Mouse (Mus musculus) forebrain, embryonic 14.5 days (tissue): ENCODE measurements around the gene Pxk. TPM values are rescaled to one million over a fixed set of nuclear protein-coding genes. Genes with fewer than 3 reads are reported as not detected.

Experiments used
- ATAC-seq: fragments of 200-750 bp; cut with Nextera tagmentation; 2 replicates; pipeline ENCODE4 v1.8.0; 2017; ENCODE audit warnings: mild to moderate bottlenecking, moderate library complexity
- DNase-seq: peaks from one replicate; pipeline ENCODE4 v3.0.0-alpha.2; 2015; ENCODE audit warnings: low spot score
- H3K27ac ChIP-seq: fragments of 300-500 bp; sonication (generic); 2 replicates; pipeline ENCODE4 v1.5.1; 2014; ENCODE audit warnings: low read depth, mild to moderate bottlenecking, control low read depth, low read length, moderate library complexity
- H3K27me3 ChIP-seq: fragments of 300-500 bp; sonication (generic); replicated peaks from 2 replicates; pipeline ENCODE4 v1.6.1; 2014; ENCODE audit warnings: low read length, control low read depth, mixed read lengths; ENCODE audit not compliant: control insufficient read depth, insufficient read depth
- H3K36me3 ChIP-seq: fragments of 300-500 bp; sonication (generic); 2 replicates; pipeline ENCODE4 v1.6.1; 2014; ENCODE audit warnings: low read length, control low read depth; ENCODE audit not compliant: control insufficient read depth, insufficient read depth
- H3K4me1 ChIP-seq: fragments of 300-500 bp; sonication (generic); 2 replicates; pipeline ENCODE4 v1.6.1; 2014; ENCODE audit warnings: antibody characterized with exemption, low read length, control low read depth; ENCODE audit not compliant: control insufficient read depth, insufficient read depth
- H3K4me2 ChIP-seq: fragments of 300-500 bp; sonication (generic); 2 replicates; pipeline ENCODE4 v1.6.1; 2014; ENCODE audit warnings: mild to moderate bottlenecking, control low read depth, low read length
- H3K4me3 ChIP-seq: fragments of 300-500 bp; sonication (generic); 2 replicates; pipeline ENCODE4 v1.5.1; 2014; ENCODE audit warnings: low read depth, low read length, control low read depth
- H3K9ac ChIP-seq: fragments of 300-500 bp; sonication (generic); 2 replicates; pipeline ENCODE4 v1.6.1; 2014; ENCODE audit warnings: mild to moderate bottlenecking, low read length, control low read depth, moderate library complexity
- H3K9me3 ChIP-seq: fragments of 300-500 bp; sonication (generic); replicated peaks from 2 replicates; pipeline ENCODE4 v1.6.1; 2016; ENCODE audit warnings: low read length, control low read depth, mixed read lengths; ENCODE audit not compliant: control insufficient read depth
- WGBS: fragments of 180-500 bp; shearing (Covaris S2); extraction: QIAGEN DNeasy Blood & Tissue Kit; methylation state at CpG from one replicate; pipeline ENCODE4 v1.1.7; 2014; 5-methylcytosine and 5-hydroxymethylcytosine counted together
- polyA plus RNA-seq: library from polyadenylated mRNA; unstranded; fragments of >200 nt; fragmentation: Nextera tagmentation; extraction: Ambion mirVana; gene quantifications from 2 replicates; pipeline ENCODE4 v1.2.1, GENCODE M21; 2014

Pxk gene
- polyA plus RNA-seq, 1 experiment from 2014 or later: 42.8 TPM

DNA sequence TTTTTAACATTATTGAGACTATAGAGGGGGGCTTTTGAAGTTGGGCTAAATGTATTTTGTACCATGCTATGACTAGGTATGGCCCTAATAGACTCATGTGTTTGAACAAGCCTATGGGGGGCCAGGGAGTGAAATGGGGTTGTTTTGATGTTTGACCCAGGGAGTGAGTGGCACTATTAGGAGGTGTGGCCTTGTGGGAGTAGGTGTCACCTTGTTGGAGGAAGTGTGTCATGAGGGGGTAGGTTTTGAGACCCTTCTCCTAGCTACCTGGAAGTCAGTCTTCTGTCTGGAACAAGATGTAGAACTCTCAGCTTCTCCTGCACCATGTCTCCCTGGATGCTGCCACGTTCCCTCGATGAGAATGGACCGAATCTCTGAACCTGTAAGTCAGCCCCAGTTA is 92.5 kb downstream of the Pxk start:
- Histone ChIP-seq H3K4me1 (0 out of 2 replicates have a peak, but pooled peaks cover 3% of the 10 kb centered on the region), H3K9me3 (no peaks in the 10 kb centered on the region), H3K4me3 (no peak overlapping the region), H3K36me3 (no peaks in the 10 kb centered on the region), H3K9ac (no peak overlapping the region), H3K4me2 (no peak overlapping the region), H3K27me3 (no peaks in the 10 kb centered on the region), H3K27ac (no peak overlapping the region)
- WGBS: 95% methylated on average over 3 of the region's 3 CpGs
- no peak for ATAC-seq
- DNase-seq: no peak

DNA sequence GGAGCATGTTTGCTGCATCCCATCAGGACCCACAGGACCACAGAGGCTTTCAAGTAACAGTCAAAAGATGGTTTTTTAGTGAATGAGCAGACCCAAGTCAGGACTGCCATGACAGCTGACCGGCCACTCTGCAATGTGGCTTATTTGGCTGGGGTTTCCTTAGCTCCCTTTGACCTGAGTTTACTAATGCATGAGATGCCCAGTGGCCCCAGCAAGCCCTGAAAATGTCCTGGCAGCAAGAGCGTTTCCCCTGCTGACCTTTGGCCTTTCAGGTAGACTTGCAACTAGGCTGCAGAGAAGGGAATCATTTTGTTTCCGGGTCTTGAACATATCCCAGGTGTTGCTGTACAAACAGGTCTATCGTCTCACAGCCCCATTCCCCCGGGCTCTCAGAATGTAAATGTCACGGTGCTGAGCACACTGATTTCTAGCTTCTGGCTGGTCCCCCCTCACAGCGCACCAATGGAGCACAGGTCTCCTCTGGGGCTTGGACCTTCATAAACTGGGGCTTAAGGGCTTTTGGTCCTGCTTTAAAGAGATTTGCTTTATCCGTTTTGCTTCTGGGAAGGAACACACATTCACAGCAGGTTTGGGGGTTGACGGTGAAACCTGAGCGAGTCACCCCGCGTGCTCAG is 93.4 kb downstream of the Pxk start:
- Histone ChIP-seq H3K27me3 (no peaks in the 10 kb centered on the region), H3K4me3 (no peak overlapping the region), H3K4me2 (no peak overlapping the region), H3K27ac (no peak overlapping the region), H3K4me1 (0 out of 2 replicates have a peak, but pooled peaks cover 3% of the 10 kb centered on the region), H3K9me3 (no peaks in the 10 kb centered on the region), H3K36me3 (no peaks in the 10 kb centered on the region), H3K9ac (no peak overlapping the region)
- DNase-seq (no peak), ATAC-seq (no peak)
- WGBS: 85% methylated on average over 12 of the region's 12 CpGs

DNA sequence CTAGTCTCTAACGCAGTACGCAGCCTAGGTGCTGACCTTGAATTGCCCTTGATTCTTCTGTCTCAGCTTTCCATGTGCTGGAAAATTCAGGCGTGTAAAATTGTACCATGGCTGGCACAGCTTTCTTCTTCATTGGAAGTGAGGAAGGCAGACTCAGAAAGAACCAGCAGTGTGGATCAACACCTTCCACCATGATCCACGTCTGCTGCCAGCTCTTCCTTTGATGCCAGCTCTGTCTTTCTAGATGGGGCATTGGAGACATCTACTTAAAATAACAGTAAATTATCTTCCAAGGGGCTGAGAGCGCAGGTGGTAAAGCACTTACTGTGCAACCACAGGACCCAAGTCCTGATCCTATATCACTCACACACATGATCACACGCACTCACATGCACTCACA is 94.7 kb downstream of the Pxk start:
- Histone ChIP-seq H3K36me3 (no peaks in the 10 kb centered on the region), H3K27ac (no peak overlapping the region), H3K27me3 (no peaks in the 10 kb centered on the region), H3K9me3 (no peaks in the 10 kb centered on the region), H3K4me2 (no peak overlapping the region), H3K4me3 (no peak overlapping the region), H3K9ac (no peak overlapping the region), H3K4me1 (no peaks in the 10 kb centered on the region)
- no peak for DNase-seq
- 82% methylated on average over 6 of the region's 6 CpGs for WGBS
- no peak for ATAC-seq

DNA sequence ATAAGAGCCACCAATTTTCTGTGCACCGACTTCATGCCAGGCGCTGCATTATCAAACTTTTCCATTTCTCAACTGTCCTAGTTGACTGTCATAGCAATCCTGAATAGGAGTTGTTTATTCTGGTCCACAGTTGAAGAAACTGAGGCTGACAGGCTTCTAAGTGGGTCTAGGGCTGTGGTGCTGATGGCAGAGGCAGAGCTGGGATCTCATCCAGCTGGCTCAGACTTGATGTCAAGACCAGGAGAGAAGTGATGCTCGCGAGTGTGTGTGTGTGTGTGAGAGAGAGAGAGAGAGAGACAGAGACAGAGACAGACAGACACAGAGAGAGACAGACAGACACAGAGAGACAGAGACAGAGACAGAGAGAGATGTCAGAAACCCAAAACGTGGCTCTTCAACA is 102.8 kb downstream of the Pxk start:
- H3K9ac ChIP-seq: no peak overlapping the region
- H3K27ac ChIP-seq: no peak overlapping the region
- ATAC-seq (no peak), DNase-seq (peak; percentile 44)
- H3K36me3 ChIP-seq: no peaks in the 10 kb centered on the region
- 0 out of 2 replicates have a peak, but pooled peaks cover 3% of the 10 kb centered on the region for H3K4me1 ChIP-seq
- no peak overlapping the region for H3K4me2 ChIP-seq
- no peaks in the 10 kb centered on the region for H3K9me3 ChIP-seq
- H3K27me3 ChIP-seq: no peaks in the 10 kb centered on the region
- WGBS: 60% methylated on average over 5 of the region's 5 CpGs
- H3K4me3 ChIP-seq: no peak overlapping the region

DNA sequence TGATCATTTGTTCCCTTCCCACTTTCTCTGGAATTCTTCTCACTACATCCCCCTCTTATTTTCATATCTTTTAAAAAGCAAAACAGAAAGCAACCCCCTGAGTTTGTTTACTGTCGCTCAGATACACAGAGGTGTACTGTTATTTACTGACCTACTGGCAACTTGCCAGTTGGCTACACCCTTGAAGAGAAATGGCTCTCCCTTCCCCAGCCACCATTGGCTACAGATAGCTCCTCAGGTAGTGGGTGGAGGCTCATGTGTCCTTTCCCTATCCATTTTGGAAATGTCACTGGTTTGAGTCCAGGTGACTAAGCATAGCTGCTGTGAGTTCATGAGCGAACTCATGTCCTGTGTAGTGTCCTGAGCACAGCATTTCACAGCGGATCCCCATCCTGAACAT is 103.7 kb downstream of the Pxk start:
- Histone ChIP-seq H3K4me3 (no peak overlapping the region), H3K36me3 (no peaks in the 10 kb centered on the region), H3K27ac (no peak overlapping the region), H3K9ac (no peak overlapping the region), H3K4me1 (0 out of 2 replicates have a peak, but pooled peaks cover 3% of the 10 kb centered on the region), H3K27me3 (no peaks in the 10 kb centered on the region), H3K4me2 (no peak overlapping the region), H3K9me3 (no peaks in the 10 kb centered on the region)
- 84% methylated on average over 3 of the region's 3 CpGs for WGBS
- no peak for DNase-seq
- no peak for ATAC-seq

DNA sequence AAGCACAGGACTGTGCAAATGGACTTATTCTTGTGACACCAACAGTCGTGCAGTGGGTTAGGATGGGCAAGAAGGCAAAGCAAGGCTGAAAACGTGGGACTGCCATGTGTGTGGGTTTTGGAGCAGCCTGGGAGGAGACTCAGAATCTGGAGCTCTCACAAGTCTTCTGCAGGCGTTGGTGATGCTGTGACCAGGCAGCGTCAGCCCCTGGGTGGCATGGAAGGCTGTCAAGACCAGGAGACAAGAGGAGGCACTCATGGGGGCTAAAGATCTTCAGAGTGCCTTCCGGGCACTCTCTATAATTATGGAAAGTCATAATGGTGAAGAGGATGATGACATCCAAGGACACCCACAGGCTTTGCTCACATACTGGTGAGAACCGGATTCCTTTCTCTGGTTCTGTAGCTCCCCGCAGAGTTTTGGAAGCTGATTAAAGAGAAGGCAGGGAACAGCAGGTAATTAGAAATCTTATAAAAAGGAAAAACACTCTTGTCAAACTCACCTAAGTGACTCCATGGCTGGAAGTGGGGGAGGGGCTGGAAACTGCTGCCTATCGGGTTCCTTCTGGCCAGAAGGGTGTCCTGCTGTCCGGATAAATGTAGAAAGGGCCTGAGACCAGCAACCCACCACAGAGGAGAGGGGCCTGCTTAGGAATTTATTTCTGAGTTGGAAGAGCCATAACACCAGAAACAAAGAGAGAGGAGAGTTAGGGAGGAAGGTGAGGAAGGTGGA is 108.3 kb downstream of the Pxk start:
- DNase-seq: no peak
- H3K27me3 ChIP-seq: no peaks in the 10 kb centered on the region
- WGBS: 45% methylated on average over 9 of the region's 9 CpGs
- no peak overlapping the region for H3K4me2 ChIP-seq
- no peaks in the 10 kb centered on the region for H3K36me3 ChIP-seq
- no peak for ATAC-seq
- H3K9me3 ChIP-seq: no peaks in the 10 kb centered on the region
- no peak overlapping the region for H3K27ac ChIP-seq
- no peak overlapping the region for H3K4me3 ChIP-seq
- H3K4me1 ChIP-seq: peaks cover 7% of the 10 kb centered on the region; the same call in 1 of the 2 replicates
- no peak overlapping the region for H3K9ac ChIP-seq

DNA sequence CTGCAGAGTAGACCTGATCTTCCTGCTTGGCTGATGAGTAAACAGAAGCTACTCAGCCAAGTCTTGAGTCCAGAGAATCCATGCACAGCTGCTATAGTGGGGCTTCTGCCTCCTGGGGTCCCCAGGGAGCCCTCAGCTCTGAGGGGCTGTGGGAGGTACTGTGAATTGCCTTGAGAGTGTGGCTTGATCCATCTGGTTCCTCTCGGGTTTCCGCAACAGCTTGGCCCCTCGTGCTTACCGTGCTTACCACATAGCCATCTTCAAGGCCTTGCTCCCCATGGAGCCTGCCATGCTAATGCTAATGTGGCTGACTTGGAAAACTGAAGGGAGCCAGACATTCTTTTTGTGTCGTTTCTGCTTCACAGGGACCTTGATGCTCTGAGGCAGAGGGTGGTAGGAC is 109.1 kb downstream of the Pxk start:
- DNase-seq: peak; percentile 57
- 11% methylated on average over 5 of the region's 5 CpGs for WGBS
- Histone ChIP-seq H3K36me3 (no peaks in the 10 kb centered on the region), H3K4me1 (peaks cover 7% of the 10 kb centered on the region; the same call in 1 of the 2 replicates), H3K4me2 (no peak overlapping the region), H3K27me3 (no peaks in the 10 kb centered on the region), H3K9me3 (no peaks in the 10 kb centered on the region), H3K27ac (peak overlapping the region; percentile 60; the same call in 1 of the 2 replicates), H3K4me3 (no peak overlapping the region), H3K9ac (no peak overlapping the region)
- peak; percentile 60; the same call in 1 of the 2 replicates for ATAC-seq

DNA sequence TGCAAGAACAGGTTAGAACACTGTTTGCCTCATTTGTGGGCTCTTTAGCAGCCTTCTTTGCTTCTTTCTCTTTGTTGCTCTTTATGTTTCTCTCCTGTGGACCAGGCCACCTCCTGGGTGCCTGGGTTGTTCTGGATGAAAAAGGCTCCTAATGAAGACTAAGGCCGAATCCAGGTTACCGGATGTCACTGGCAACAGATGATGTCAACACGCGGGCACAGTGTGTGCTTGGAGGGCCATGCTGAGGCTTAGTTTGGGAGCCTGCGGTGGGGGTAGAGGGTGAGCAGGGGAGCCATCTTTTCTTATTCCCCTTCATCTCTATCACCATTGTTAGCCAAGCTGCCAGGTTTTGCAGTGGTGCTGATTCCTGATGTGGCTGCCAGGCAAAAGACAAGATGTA is 109.5 kb downstream of the Pxk start:
- Histone ChIP-seq H3K36me3 (no peaks in the 10 kb centered on the region), H3K4me3 (no peak overlapping the region), H3K9me3 (no peaks in the 10 kb centered on the region), H3K27me3 (no peaks in the 10 kb centered on the region), H3K4me1 (peaks cover 7% of the 10 kb centered on the region; the same call in 1 of the 2 replicates), H3K27ac (peak overlapping the region; percentile 60; the same call in 1 of the 2 replicates), H3K4me2 (no peak overlapping the region), H3K9ac (no peak overlapping the region)
- 0 out of 2 replicates have a peak, but pooled peaks have one; percentile 17 for ATAC-seq
- 49% methylated on average over 5 of the region's 5 CpGs for WGBS
- DNase-seq: no peak

DNA sequence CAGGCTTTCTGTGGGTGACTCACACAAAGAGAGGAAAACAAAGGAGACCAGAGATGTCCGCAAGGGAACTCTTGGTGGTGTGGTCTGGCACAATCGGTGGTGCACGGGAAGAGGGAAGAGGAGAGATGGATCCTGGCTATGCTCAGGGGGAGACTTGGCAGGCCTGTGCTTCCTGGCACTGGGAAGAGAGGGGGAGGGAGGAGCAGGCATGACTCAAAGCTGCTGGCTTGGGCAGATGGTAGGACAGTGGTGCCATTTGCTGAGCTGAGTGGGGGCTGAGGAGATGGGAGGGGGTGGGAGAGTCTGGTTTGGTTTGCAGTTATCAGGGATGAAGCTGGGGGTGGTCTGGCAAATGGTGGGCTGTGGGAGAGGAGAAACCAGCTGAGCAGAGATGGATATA is 110.9 kb downstream of the Pxk start:
- WGBS: 67% methylated on average over 3 of the region's 3 CpGs
- H3K27me3 ChIP-seq: no peaks in the 10 kb centered on the region
- DNase-seq (peak; percentile 76), ATAC-seq (peak; percentile 54; the same call in 1 of the 2 replicates)
- no peaks in the 10 kb centered on the region for H3K9me3 ChIP-seq
- no peak overlapping the region for H3K4me3 ChIP-seq
- no peaks in the 10 kb centered on the region for H3K36me3 ChIP-seq
- H3K4me2 ChIP-seq: no peak overlapping the region
- H3K9ac ChIP-seq: no peak overlapping the region
- H3K27ac ChIP-seq: peak overlapping the region; percentile 52; the same call in 1 of the 2 replicates
- H3K4me1 ChIP-seq: peaks cover 7% of the 10 kb centered on the region; the same call in 1 of the 2 replicates
